Mouse (Mus musculus) left cerebral cortex, adult 2 months (tissue): ENCODE data around the gene 1700010B08Rik. TPM values are rescaled to one million over a fixed set of nuclear protein-coding genes. Genes with fewer than 3 reads are reported as not detected.

Source experiments
- DNase-seq, 2 experiments: peaks; one replicate each; pipeline ENCODE4 v3.0.0; 2021 to 2022; ENCODE audit warnings: low spot score in 2 of 2, mixed read lengths in 1 of 2; ENCODE audit errors: extremely low spot score in 1 of 2
- H3K27ac ChIP-seq: fragments of 200-600 bp; 2 replicates; pipeline ENCODE4 v1.8.1; 2022
- H3K4me3 ChIP-seq: fragments of 200-600 bp; 2 replicates; pipeline ENCODE4 v1.8.1; 2022
- CTCF ChIP-seq: fragments of 200-600 bp; IDR thresholded peaks from 2 replicates; pipeline ENCODE4 v1.8.1; 2022; ENCODE audit warnings: antibody characterized with exemption, mild to moderate bottlenecking, moderate library complexity
- intact Hi-C: fragments of 180-260 bp; cut with DNase I; formaldehyde crosslinking; loops from one replicate; pipeline ENCODE4 v1.15.1; 2025
- microRNA-seq, 2 experiments: library from miRNA; unstranded; fragments of <30 nt; microRNA quantifications; one replicate each; pipeline ENCODE4 v1.2.0; 2021
- total RNA-seq, 2 experiments: library from RNA; stranded (reverse); gene quantifications; 2 replicates each; pipeline ENCODE4 v1.2.3; 2021

Gene 1700010B08Rik
- total RNA-seq, 2 experiments from 2014 or later, result not detected

GRCm38 (mm10) chr2:173748961-173749659 is 29.9 kb downstream of the 1700010B08Rik start:
- no peak for DNase-seq
- TF ChIP-seq CTCF, result no peak
- Histone ChIP-seq H3K4me3 (no peak overlapping the region), H3K27ac (no peak overlapping the region)
- intact Hi-C loops, result no loop called here

- intact Hi-C loops, result no loop called here
- Histone ChIP-seq H3K27ac (no peak overlapping the region), H3K4me3 (no peak overlapping the region)
- DNase-seq, result no peak
- no peak for TF ChIP-seq CTCF
Observed at GRCm38 (mm10) chr2:173755433-173756144, 36.4 kb downstream of the 1700010B08Rik start.

- intact Hi-C loops, result no loop called here
- TF ChIP-seq CTCF, result no peak
Observed at GRCm38 (mm10) chr2:173757624-173758155, 38.5 kb downstream of the 1700010B08Rik start.

GRCm38 (mm10) chr2:173760607-173761006 is 41.4 kb downstream of the 1700010B08Rik start:
- TF ChIP-seq CTCF, result no peak
- Histone ChIP-seq H3K4me3 (no peak overlapping the region), H3K27ac (no peak overlapping the region)
- DNase-seq, result no peak
- intact Hi-C loops, result no loop called here

More at GRCm38 (mm10) chr2:173757624-173758155, 38.5 kb downstream of the 1700010B08Rik start:
- H3K27ac ChIP-seq, result no peak overlapping the region
- H3K4me3 ChIP-seq, result no peak overlapping the region
- DNase-seq, result no peak

GRCm38 (mm10) chr2:173764629-173765028 is 45.4 kb downstream of the 1700010B08Rik start:
- H3K27ac ChIP-seq, result no peak overlapping the region
- H3K4me3 ChIP-seq, result no peak overlapping the region
- intact Hi-C loops, result no loop called here
- DNase-seq, result no peak
- TF ChIP-seq CTCF, result no peak

- DNase-seq, result no peak
- TF ChIP-seq CTCF, result no peak
- no peak overlapping the region for H3K4me3 ChIP-seq
- intact Hi-C loops, result no loop called here
- no peak overlapping the region for H3K27ac ChIP-seq
Observed at GRCm38 (mm10) chr2:173767959-173768595, 48.9 kb downstream of the 1700010B08Rik start.

- Histone ChIP-seq H3K27ac (no peak overlapping the region), H3K4me3 (no peak overlapping the region)
- no peak for DNase-seq
- intact Hi-C loops, result no loop called here
- TF ChIP-seq CTCF, result no peak
Observed at GRCm38 (mm10) chr2:173769183-173769582, 50.0 kb downstream of the 1700010B08Rik start.

GRCm38 (mm10) chr2:173770620-173771019 is 51.4 kb downstream of the 1700010B08Rik start:
- no peak for TF ChIP-seq CTCF
- no peak for DNase-seq
- intact Hi-C loops, result no loop called here
- no peak overlapping the region for H3K27ac ChIP-seq
- H3K4me3 ChIP-seq, result no peak overlapping the region

Small RNA genes lying within 50 kb of the gene (microRNA-seq; reads per million reads assigned to microRNA genes)
- gene Mir6340, result 0 reads per million in 2 experiments

Other genes with a start within 250 kb of the 1700010B08Rik start
- gene 1700021F07Rik, start 196.8 kb upstream of the 1700010B08Rik start, total RNA-seq, result not detected
- not detected for gene Ankrd60, start 141.1 kb upstream of the 1700010B08Rik start, total RNA-seq
- gene Rab22a, start 59.7 kb upstream of the 1700010B08Rik start, total RNA-seq, result 10 to 100 TPM; 26.3 to 28.1 TPM
- gene Vapb, start 18.1 kb downstream of the 1700010B08Rik start, total RNA-seq, result 100 to 1,000 TPM; 125 to 130 TPM